Mouse (Mus musculus): ENCODE data around the gene Gm36028.
A peak's percentile ranks its signal among the peaks of the same experiment; 100 is the strongest.

Gene Gm36028

DNA sequence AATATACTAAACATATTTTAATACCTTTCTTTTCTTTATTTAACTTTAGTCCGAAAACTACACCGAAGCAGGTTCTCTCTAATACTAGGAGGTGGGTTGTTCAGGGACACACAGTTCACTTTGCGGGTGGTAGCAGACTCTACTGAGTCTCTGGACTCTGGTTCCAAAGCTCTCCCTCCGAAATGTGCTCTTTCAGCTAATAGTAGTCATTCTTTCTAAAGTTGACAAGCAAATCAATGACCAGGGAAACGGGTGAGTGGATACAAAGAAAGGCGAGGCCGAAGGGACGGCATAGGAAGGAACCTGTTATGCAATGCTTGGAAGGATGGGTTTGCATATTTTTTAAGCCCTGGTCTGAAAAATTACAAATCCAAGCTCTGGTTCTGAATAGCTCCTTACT is 3.5 kb downstream of the Gm36028 start:
- no peak for DNase-seq

GRCm38 (mm10) chr16:37856327-37856726 is 4.6 kb downstream of the Gm36028 start:
- DNase-seq = no peak

GRCm38 (mm10) chr16:37855583-37855982 is 5.4 kb downstream of the Gm36028 start:
- DNase-seq = no peak

DNA sequence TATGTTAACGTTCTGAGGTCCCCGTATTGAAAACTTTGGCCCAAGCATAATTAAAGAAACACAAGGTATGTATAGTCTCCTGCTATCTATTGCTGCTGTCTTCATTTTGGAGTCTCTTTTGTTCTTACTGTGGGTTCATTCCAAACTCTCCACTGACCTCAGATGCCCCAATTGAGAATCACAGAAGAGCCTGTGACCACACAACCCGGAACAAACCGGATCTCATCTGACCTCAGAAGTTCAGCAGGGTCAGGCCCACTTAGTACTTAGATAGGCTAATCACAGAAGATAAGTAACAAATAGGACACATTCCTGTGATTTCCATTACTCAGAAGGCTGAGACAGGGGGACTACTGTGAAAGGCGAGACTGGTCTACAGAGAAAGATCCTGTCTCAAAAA is 6.4 kb downstream of the Gm36028 start:
- DNase-seq = no peak

DNA sequence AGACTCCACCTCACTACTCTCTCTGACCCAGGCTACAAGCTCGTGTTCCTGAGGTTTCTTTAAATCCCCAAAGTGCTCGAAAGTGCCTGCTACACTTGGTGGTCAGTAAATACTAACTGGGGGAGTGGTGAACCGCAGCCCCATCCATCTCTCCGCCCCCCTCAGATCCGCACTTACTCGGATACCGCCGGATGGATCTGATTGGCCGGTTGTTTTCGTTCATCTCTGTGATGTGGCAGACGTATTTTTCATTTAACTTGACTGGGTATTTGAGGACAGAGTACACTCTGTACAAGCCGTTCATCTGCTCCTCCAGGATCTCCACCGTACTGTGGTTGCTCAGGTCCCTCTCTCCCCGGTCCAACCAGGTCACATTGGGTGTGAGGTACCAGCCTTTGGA is 6.9 kb downstream of the Gm36028 start:
- no peak for DNase-seq

DNA sequence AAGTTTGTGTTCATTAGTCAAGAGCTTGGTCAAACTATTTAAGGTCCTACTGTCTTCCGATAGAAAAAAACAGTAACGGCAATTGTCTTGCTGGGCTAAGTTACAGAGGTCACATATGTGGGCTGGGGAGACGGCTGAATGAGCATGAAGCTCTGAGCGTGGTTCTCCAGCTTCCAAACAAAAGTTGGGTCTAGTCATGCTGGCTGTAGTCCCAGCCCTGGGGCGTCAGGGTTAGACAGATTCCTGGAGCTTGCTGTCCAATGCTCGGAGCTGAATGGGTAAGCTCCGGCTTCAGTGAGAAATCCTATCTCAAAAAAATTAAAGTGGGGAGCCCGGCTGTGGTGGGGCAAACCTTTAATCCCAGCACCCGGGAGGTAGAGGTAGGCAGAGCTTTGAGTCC is 7.7 kb downstream of the Gm36028 start:
- DNase-seq = no peak

DNA sequence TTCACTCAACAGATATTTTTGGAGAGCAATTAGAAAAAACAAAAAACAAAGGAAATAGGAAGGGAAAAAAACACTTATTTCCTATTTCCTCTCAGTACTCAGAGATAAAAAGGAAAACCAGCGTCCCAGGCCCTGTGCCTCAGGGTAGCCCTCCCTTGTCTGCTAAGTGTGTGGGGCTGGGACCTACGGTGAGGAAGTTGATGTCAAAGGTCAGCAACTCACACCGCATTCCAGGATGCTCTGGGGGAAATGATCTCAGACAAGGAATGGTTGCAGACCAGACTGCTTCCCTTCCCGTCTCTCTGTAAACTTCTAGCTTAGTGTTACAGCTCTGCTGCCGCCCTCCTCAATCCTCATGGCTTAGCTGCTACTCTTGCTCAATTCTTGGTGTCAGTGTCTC is 9.6 kb downstream of the Gm36028 start:
- DNase-seq = no peak

DNA sequence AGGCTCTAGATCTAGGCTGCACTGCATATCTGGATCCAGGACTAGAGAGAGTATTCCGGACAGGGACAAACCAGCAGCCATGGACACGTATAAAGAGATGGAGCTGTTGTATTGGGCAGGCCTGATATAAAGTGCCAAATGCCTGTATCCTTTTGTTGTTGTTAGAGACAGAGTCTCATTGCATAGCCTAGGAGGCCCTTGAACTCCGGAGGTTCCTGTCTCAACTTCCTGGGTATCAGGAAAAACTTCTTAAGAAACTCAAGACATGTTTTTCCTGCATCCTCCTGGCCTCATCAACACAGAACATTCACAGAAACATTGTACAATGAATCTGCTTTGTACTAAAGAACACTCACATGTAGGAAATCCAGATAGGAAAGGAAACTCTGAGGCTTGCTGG is 13.9 kb downstream of the Gm36028 start:
- DNase-seq = no peak

GRCm38 (mm10) chr16:37845202-37845925 is 15.6 kb downstream of the Gm36028 start:
- no peak for DNase-seq

GRCm38 (mm10) chr16:37843740-37844139 is 17.2 kb downstream of the Gm36028 start:
- DNase-seq = no peak

GRCm38 (mm10) chr16:37842439-37842838 is 18.5 kb downstream of the Gm36028 start:
- DNase-seq = no peak

GRCm38 (mm10) chr16:37837571-37837970 is 23.4 kb downstream of the Gm36028 start:
- no peak for DNase-seq

GRCm38 (mm10) chr16:37831041-37831440 is 29.9 kb downstream of the Gm36028 start:
- DNase-seq = no peak

DNA sequence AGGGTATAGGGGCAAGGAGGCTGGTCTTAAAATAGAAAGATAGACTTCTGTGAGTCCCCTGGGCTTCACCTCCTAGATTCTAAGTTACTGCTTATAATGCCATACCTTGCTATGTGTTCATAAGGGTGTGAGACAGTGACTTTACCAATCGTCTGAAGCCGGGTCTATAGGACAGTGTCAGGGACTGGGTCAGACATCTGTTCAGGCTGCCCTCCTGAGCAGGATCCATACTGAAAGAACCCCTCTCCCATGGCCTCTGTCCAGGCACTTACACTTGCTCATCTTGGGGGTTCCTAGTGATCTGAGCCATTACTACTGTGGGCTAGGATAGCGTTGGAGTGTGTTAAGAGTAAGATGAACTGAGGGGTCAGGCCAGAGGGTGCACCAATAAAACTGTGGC is 34.7 kb downstream of the Gm36028 start:
- no peak for DNase-seq

- DNase-seq = no peak
These were observed 36.0 kb downstream of the Gm36028 start for GRCm38 (mm10) chr16:37824778-37825505.

GRCm38 (mm10) chr16:37823949-37824348 is 37.0 kb downstream of the Gm36028 start:
- DNase-seq = no peak

- DNase-seq = no peak
These were observed 43.0 kb downstream of the Gm36028 start for GRCm38 (mm10) chr16:37817986-37818385.

DNA sequence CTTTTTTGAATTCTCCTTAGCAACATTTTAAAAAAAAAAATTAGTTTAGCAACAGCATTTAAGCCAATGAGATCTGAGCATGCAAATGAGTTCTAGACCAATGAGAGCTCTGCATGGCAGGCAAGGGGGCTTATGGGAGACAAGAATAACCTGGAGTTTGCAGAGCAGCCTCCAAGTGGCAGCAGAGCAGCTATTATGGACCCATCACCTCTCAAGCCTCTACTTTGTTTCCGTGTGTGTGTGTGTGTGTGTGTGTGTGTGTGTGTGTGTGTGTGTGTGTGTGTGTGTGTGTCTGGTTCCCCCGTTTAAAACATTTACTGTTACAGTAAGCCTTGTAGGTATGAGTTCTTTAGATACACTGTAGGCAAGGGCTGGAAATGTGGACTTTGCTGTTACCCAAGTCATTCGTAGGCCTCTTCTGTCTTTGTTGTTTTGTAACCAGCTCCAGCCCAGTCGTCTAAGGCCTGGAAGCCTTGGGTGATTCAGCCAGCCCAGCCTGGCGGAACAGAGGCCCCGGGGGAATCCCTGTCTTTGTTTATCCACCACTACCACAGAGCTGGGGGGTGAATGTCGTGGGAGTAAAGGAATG is 46.5 kb downstream of the Gm36028 start:
- DNase-seq = peak; percentile 64

- DNase-seq = no peak
These were observed 47.1 kb downstream of the Gm36028 start for GRCm38 (mm10) chr16:37813691-37814382.

DNA sequence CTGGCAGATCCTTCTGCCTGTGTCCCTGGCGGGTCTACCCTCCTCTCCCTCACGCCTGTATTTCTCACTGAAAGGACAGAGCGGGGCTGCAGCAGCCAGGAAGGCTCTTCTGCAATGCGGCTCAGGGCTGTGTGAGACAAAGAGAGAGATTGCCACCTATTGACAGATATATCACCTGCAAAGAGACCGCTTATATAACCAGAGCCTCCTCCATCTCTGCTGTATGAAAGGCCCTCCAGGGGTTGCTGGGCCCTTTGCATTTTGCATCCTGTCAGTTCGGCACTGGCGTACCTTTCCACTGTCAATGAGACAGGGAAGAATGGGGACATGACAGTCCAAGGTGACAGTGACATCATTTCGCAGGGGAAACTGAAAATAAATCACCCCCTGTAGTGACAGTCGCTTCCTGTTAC is 48.5 kb downstream of the Gm36028 start:
- DNase-seq = no peak

DNA sequence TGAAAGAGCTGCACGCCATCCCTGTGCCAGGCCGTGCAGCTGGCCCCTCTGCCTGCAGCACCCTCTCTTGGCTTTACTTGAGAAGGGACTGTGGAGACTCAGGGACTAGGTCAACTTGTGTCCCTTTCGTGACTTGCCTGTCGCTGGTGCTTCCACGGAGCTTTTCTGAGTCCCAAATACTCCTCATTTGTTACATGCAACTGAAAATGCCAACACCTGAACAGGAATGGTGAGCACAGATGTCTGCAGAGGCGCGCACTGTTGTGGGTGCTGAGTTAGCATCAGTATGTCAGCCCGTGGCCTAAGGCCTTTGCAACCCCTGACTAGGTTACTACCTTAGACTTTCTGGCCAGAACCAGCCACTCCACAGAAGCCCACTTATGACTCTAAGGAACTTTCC is 49.1 kb downstream of the Gm36028 start:
- DNase-seq = no peak

GRCm38 (mm10) chr16:37809623-37809992 is 51.3 kb downstream of the Gm36028 start:
- DNase-seq = no peak

- DNase-seq = no peak
These were observed 51.9 kb downstream of the Gm36028 start for GRCm38 (mm10) chr16:37808866-37809622.

Data from right cerebral cortex, postnatal 4 days (tissue).